Mouse (Mus musculus) cerebellum, adult 8-10 months (tissue): ENCODE data around the gene Rtn4ip1.
"Not testable (repeated sequence)": the region's sequence is repeated elsewhere in the genome, so short reads cannot be mapped to it uniquely, and the experiment has no call there.

Source experiments
- DNase-seq: peaks from one replicate; pipeline ENCODE4 v3.0.0; 2022

Gene Rtn4ip1

GRCm38 (mm10) chr10:43939136-43939662, 37.6 kb downstream of the Rtn4ip1 start:
- no peak for DNase-seq

GRCm38 (mm10) chr10:43943736-43944135, 42.1 kb downstream of the Rtn4ip1 start:
- DNase-seq = no peak

GRCm38 (mm10) chr10:43945435-43945834, 43.8 kb downstream of the Rtn4ip1 start:
- DNase-seq = no peak

GRCm38 (mm10) chr10:43953942-43954341, 52.3 kb downstream of the Rtn4ip1 start:
- peak; percentile 32 for DNase-seq

- no peak for DNase-seq
These were observed 63.3 kb downstream of the Rtn4ip1 start for GRCm38 (mm10) chr10:43964943-43965342.

GRCm38 (mm10) chr10:43973244-43973643, 71.6 kb downstream of the Rtn4ip1 start:
- DNase-seq = no peak

GRCm38 (mm10) chr10:43977353-43977752, 75.7 kb downstream of the Rtn4ip1 start:
- no peak for DNase-seq

- DNase-seq = no peak
These were observed 78.5 kb downstream of the Rtn4ip1 start for GRCm38 (mm10) chr10:43980080-43980479.

GRCm38 (mm10) chr10:43980742-43981141, 79.1 kb downstream of the Rtn4ip1 start:
- DNase-seq = not testable (repeated sequence)

GRCm38 (mm10) chr10:43982470-43982869, 80.9 kb downstream of the Rtn4ip1 start:
- no peak for DNase-seq

GRCm38 (mm10) chr10:43983241-43983640, 81.6 kb downstream of the Rtn4ip1 start:
- no peak for DNase-seq

GRCm38 (mm10) chr10:43983866-43984265, 82.3 kb downstream of the Rtn4ip1 start:
- DNase-seq = no peak

GRCm38 (mm10) chr10:43991268-43991667, 89.7 kb downstream of the Rtn4ip1 start:
- no peak for DNase-seq

- no peak for DNase-seq
These were observed 90.9 kb downstream of the Rtn4ip1 start for GRCm38 (mm10) chr10:43992506-43992905.

GRCm38 (mm10) chr10:43993198-43993597, 91.6 kb downstream of the Rtn4ip1 start:
- DNase-seq = no peak

GRCm38 (mm10) chr10:43995858-43996650, 94.4 kb downstream of the Rtn4ip1 start:
- no peak for DNase-seq

- DNase-seq = no peak
These were observed 95.7 kb downstream of the Rtn4ip1 start for GRCm38 (mm10) chr10:43997276-43997675.

GRCm38 (mm10) chr10:43998023-43998422, 96.4 kb downstream of the Rtn4ip1 start:
- no peak for DNase-seq

GRCm38 (mm10) chr10:43998503-43999082, 97.0 kb downstream of the Rtn4ip1 start:
- no peak for DNase-seq

GRCm38 (mm10) chr10:44000156-44000865, 98.7 kb downstream of the Rtn4ip1 start:
- no peak for DNase-seq

GRCm38 (mm10) chr10:44002004-44002940, 100.7 kb downstream of the Rtn4ip1 start:
- no peak for DNase-seq

- DNase-seq = no peak
These were observed 101.5 kb downstream of the Rtn4ip1 start for GRCm38 (mm10) chr10:44002995-44003524.
